Mouse (Mus musculus) heart, postnatal 0 days (tissue): ENCODE data around the gene Olfr1046. TPM values are rescaled to one million over a fixed set of nuclear protein-coding genes. Genes with fewer than 3 reads are reported as not detected.
"Not testable (repeated sequence)": the region's sequence is repeated elsewhere in the genome, so short reads cannot be mapped to it uniquely, and the experiment has no call there.

Source experiments
- ATAC-seq: fragments of 200-750 bp; cut with Nextera tagmentation; 2 replicates; pipeline ENCODE4 v1.8.0; 2017; ENCODE audit warnings: low read depth, moderate number of reproducible peaks, moderate library complexity; ENCODE audit not compliant: insufficient read depth
- DNase-seq: peaks from one replicate; pipeline ENCODE4 v3.0.0-alpha.2; 2016; ENCODE audit warnings: low spot score
- H3K27ac ChIP-seq: fragments of 300-500 bp; sonication (generic); 2 replicates; pipeline ENCODE4 v1.5.1; 2014; ENCODE audit warnings: low read depth, mild to moderate bottlenecking
- H3K27me3 ChIP-seq: fragments of 300-500 bp; sonication (generic); 2 replicates; pipeline ENCODE4 v1.6.1; 2014; ENCODE audit warnings: low read length, mixed read lengths; ENCODE audit not compliant: control insufficient read depth, insufficient read depth
- H3K36me3 ChIP-seq: fragments of 300-500 bp; sonication (generic); replicated peaks from 2 replicates; pipeline ENCODE4 v1.6.1; 2014; ENCODE audit warnings: low read length, mixed read lengths; ENCODE audit not compliant: control insufficient read depth, insufficient read depth
- H3K4me1 ChIP-seq: fragments of 300-500 bp; sonication (generic); 2 replicates; pipeline ENCODE4 v1.6.1; 2014; ENCODE audit warnings: antibody characterized with exemption; ENCODE audit not compliant: control insufficient read depth, insufficient read depth
- H3K4me2 ChIP-seq: fragments of 300-500 bp; sonication (generic); 2 replicates; pipeline ENCODE4 v1.6.1; 2014; ENCODE audit warnings: low read depth, mild to moderate bottlenecking, low read length, moderate library complexity
- H3K4me3 ChIP-seq: fragments of 300-500 bp; sonication (generic); 2 replicates; pipeline ENCODE4 v1.5.1; 2014; ENCODE audit warnings: low read depth, low read length
- H3K9ac ChIP-seq: fragments of 300-500 bp; sonication (generic); replicated peaks from 2 replicates; pipeline ENCODE4 v1.6.1; 2014; ENCODE audit warnings: low read depth, low read length, mixed read lengths
- H3K9me3 ChIP-seq: fragments of 300-500 bp; sonication (generic); replicated peaks from 2 replicates; pipeline ENCODE4 v1.6.1; 2016; ENCODE audit warnings: low read length; ENCODE audit not compliant: control insufficient read depth
- CTCF ChIP-seq: IDR thresholded peaks from 2 replicates; pipeline ENCODE4 v1.5.1; 2016; ENCODE audit warnings: antibody characterized with exemption, control low read depth, low read depth
- EP300 ChIP-seq: IDR thresholded peaks from 2 replicates; pipeline ENCODE4 v1.6.1; 2016; ENCODE audit warnings: antibody characterized with exemption, low read depth
- WGBS: fragments of 180-500 bp; shearing (Covaris S2); extraction: QIAGEN DNeasy Blood & Tissue Kit; methylation state at CpG from one replicate; pipeline ENCODE4 v1.1.7; 2014; 5-methylcytosine and 5-hydroxymethylcytosine counted together
- polyA plus RNA-seq: library from polyadenylated mRNA; unstranded; fragments of >200 nt; fragmentation: Nextera tagmentation; extraction: Ambion mirVana; gene quantifications from 2 replicates; pipeline ENCODE4 v1.2.1, GENCODE M21; 2015
- total RNA-seq: library from RNA; depleted of rRNA; stranded (reverse); fragments of >200 nt; gene quantifications from 2 replicates; pipeline ENCODE4 v1.2.3, GENCODE M21; 2014; ENCODE audit warnings: low replicate concordance; rRNA removed

Olfr1046 gene
- total and polyA plus RNA-seq, 2 experiments from 2014 or later: not detected

DNA sequence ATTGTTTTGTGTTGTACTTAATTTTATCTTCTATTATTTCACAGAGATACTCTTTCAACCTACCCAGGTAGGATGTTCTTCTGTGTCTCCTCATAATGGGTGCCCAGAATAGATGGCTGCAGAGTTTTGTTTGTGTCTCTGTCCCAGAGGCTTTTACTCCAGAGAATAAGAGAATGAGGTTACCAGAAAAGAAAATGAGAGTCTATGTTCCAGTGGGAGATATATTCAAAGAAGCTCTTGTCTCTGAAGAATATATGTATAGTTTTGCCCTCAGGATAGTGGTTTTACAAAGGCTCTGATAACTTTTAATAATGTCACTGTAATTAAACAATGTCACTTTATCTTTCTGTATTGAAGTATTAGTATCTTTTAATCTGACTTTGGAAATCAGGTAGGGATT is 33.5 kb downstream of the Olfr1046 start, which contains the start of gene Olfr52:
Gene Olfr52, minus strand, starts transcription at position 101 of the 400 bp plus-strand sequence.
- H3K9ac ChIP-seq: no peak within 1 kb of the TSS
- no peak for ATAC-seq

DNA sequence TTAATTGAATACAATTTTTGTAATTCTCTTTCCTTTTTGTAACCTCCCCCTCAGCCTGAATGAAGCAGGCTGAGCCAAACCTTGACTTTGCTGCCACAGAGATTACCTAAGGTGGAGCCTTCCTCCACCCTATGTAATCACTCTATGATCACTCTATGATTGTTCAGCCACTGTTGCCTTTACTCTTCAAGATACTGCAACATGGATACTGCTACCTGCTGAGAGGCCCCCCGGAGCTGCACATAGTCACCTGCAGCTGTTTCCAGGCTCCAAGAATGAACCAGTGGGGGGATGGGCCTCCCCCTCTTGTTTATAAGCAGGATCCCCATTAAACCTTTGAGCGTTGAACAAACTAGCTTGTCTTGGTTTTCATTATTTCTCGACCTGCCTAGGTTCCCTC is 39.2 kb downstream of the Olfr1046 start:
- H3K9ac ChIP-seq: no peak overlapping the region
- DNase-seq (no peak), ATAC-seq (no peak)
- no peak overlapping the region for H3K4me2 ChIP-seq
- H3K9me3 ChIP-seq: no peaks in the 10 kb centered on the region
- no peak overlapping the region for H3K4me3 ChIP-seq
- no peaks in the 10 kb centered on the region for H3K36me3 ChIP-seq
- no peaks in the 10 kb centered on the region for H3K27me3 ChIP-seq
- TF ChIP-seq EP300 (no peak), CTCF (no peak)
- no peaks in the 10 kb centered on the region for H3K4me1 ChIP-seq
- H3K27ac ChIP-seq: no peak overlapping the region
- 66% methylated on average over 3 of the region's 3 CpGs for WGBS

More for the DNA sequence above, 33.5 kb downstream of the Olfr1046 start, which contains the start of gene Olfr52:
- no peaks in the 10 kb centered on the region for H3K27me3 ChIP-seq
- no peak within 1 kb of the TSS for H3K4me2 ChIP-seq
- TF ChIP-seq CTCF: no peak
- no peak for TF ChIP-seq EP300
- H3K36me3 ChIP-seq: no peaks in the 10 kb centered on the region
- H3K4me3 ChIP-seq: no peak within 1 kb of the TSS
- no peak within 1 kb of the TSS for H3K27ac ChIP-seq
- DNase-seq: no peak
- H3K4me1 ChIP-seq: no peaks in the 10 kb centered on the region
- H3K9me3 ChIP-seq: no peaks in the 10 kb centered on the region

DNA sequence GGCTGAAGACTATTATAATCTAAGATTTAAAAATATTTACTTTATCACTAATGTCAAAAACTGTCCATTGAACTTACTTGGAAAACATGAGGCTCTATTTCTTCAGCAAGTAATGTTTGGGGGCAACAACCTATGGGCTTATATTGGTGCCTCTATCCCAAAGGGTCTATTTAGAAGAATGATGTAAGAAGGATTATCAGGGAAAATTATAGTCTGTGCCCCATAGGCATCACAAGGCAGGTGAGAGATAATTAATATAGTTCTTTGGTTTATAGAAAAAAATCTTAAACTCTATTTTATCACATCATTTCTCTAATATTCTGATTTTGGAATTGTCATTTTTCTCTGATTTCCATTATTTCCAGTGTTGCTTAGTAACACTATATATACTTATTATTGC is 41.4 kb downstream of the Olfr1046 start, which contains the start of gene Olfr1044:
Gene Olfr1044, minus strand, starts transcription at position 101 of the 400 bp plus-strand sequence.
- TF ChIP-seq EP300 (no peak), CTCF (no peak)
- Histone ChIP-seq H3K4me3 (no peak within 1 kb of the TSS), H3K4me1 (no peaks in the 10 kb centered on the region), H3K27me3 (no peaks in the 10 kb centered on the region), H3K36me3 (no peaks in the 10 kb centered on the region), H3K4me2 (no peak within 1 kb of the TSS), H3K9me3 (no peaks in the 10 kb centered on the region), H3K9ac (no peak within 1 kb of the TSS), H3K27ac (no peak within 1 kb of the TSS)
- no peak for DNase-seq
- ATAC-seq: no peak

DNA sequence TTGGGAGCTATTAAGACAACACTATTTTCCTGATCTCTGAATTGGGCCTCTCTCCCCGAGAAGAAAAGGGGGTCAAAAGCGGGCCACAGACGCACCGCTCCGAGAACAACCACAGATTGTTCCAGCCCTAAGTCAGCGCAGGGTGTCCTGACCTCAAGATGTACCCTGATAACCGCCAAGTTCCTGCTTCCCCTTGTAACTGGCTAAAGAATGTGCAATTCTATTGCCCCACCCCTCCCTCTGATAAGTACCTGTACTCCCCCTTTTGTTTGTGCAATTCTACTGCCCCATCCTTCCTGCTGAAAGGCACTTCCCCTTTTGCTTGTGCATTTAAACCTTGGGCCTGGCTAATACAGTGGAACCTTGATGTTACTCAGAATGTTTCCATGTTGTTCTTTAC is 43.7 kb downstream of the Olfr1046 start:
- H3K36me3 ChIP-seq, H3K27me3 ChIP-seq, ATAC-seq, H3K4me2 ChIP-seq, H3K9ac ChIP-seq, H3K4me3 ChIP-seq, DNase-seq, H3K27ac ChIP-seq, H3K4me1 ChIP-seq, H3K9me3 ChIP-seq: not testable (repeated sequence)
- 68% methylated on average over 7 of the region's 7 CpGs for WGBS

DNA sequence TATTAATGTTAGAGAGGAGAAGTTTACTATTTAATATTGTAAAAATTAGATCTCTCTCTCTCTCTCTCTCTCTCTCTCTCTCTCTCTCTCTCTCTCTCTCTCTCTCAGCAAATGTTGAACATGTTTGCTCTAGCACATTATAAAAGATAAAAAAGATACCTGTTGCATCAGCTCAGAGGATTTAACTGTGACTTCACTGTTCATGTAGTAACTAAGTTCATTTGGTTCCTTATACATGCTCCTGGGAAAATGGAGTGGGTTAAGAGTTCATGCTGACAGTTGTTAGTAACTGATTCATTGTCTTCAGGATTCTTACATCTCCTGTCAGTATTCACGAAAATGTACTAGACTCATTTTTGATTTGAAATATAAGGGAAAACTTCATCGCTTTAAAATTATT is 51.7 kb downstream of the Olfr1046 start, which contains the start of gene Olfr1043:
Gene Olfr1043, minus strand, starts transcription at position 101 of the 400 bp plus-strand sequence.
- Histone ChIP-seq H3K27ac (no peak within 1 kb of the TSS), H3K27me3 (no peaks in the 10 kb centered on the region), H3K9me3 (no peaks in the 10 kb centered on the region), H3K4me1 (no peaks in the 10 kb centered on the region), H3K4me2 (no peak within 1 kb of the TSS), H3K9ac (no peak within 1 kb of the TSS), H3K36me3 (no peaks in the 10 kb centered on the region), H3K4me3 (no peak within 1 kb of the TSS)
- DNase-seq (no peak), ATAC-seq (no peak)
- TF ChIP-seq EP300: no peak
- TF ChIP-seq CTCF: no peak
- 73% methylated on average over 2 of the region's 2 CpGs for WGBS

Other genes with a start within 250 kb of the Olfr1046 start
- gene Olfr1029, start 245.4 kb downstream of the Olfr1046 start, total RNA-seq: not detected in 2 replicates
- not detected in 2 replicates for gene Olfr1029, start 245.4 kb downstream of the Olfr1046 start, polyA plus RNA-seq
- not detected in 2 replicates for gene Olfr1030, start 240.0 kb downstream of the Olfr1046 start, total RNA-seq
- gene Olfr1030, start 240.0 kb downstream of the Olfr1046 start, polyA plus RNA-seq: not detected in 2 replicates
- gene Olfr1031, start 229.0 kb downstream of the Olfr1046 start, total RNA-seq: not detected in 2 replicates
- gene Olfr1031, start 229.0 kb downstream of the Olfr1046 start, polyA plus RNA-seq: not detected in 2 replicates
- gene Olfr1032, start 213.8 kb downstream of the Olfr1046 start, total RNA-seq: not detected in 2 replicates
- gene Olfr1032, start 213.8 kb downstream of the Olfr1046 start, polyA plus RNA-seq: not detected in 2 replicates
- 0.31 and 4.0 TPM in 2 replicates for gene Olfr1033, start 198.7 kb downstream of the Olfr1046 start, total RNA-seq
- gene Olfr1033, start 198.7 kb downstream of the Olfr1046 start, polyA plus RNA-seq: 4.0 and 5.4 TPM in 2 replicates
- gene Olfr1034, start 173.5 kb downstream of the Olfr1046 start, total RNA-seq: 0.35 TPM in 1 of 2 replicates, not detected in the other
- gene Olfr1034, start 173.5 kb downstream of the Olfr1046 start, polyA plus RNA-seq: 0.04 and 0.05 TPM in 2 replicates
- not detected in 2 replicates for gene Olfr1036, start 145.3 kb downstream of the Olfr1046 start, total RNA-seq
- gene Olfr1036, start 145.3 kb downstream of the Olfr1046 start, polyA plus RNA-seq: not detected in 2 replicates
- gene Olfr1037, start 131.9 kb downstream of the Olfr1046 start, total RNA-seq: not detected in 2 replicates
- gene Olfr1037, start 131.9 kb downstream of the Olfr1046 start, polyA plus RNA-seq: not detected in 2 replicates
- gene Olfr1039, start 83.4 kb downstream of the Olfr1046 start, total RNA-seq: not detected in 2 replicates
- not detected in 2 replicates for gene Olfr1039, start 83.4 kb downstream of the Olfr1046 start, polyA plus RNA-seq
- gene Olfr1040, start 72.6 kb downstream of the Olfr1046 start, total RNA-seq: not detected in 2 replicates
- not detected in 2 replicates for gene Olfr1040, start 72.6 kb downstream of the Olfr1046 start, polyA plus RNA-seq
- gene Olfr1042, start 57.5 kb downstream of the Olfr1046 start, total RNA-seq: not detected in 2 replicates
- not detected in 2 replicates for gene Olfr1042, start 57.5 kb downstream of the Olfr1046 start, polyA plus RNA-seq
- not detected in 2 replicates for gene Olfr1043, start 51.8 kb downstream of the Olfr1046 start, total RNA-seq
- not detected in 2 replicates for gene Olfr1043, start 51.8 kb downstream of the Olfr1046 start, polyA plus RNA-seq
- gene Olfr1044, start 41.5 kb downstream of the Olfr1046 start, total RNA-seq: not detected in 2 replicates
- not detected in 2 replicates for gene Olfr1044, start 41.5 kb downstream of the Olfr1046 start, polyA plus RNA-seq
- gene Olfr52, start 33.6 kb downstream of the Olfr1046 start, total RNA-seq: not detected in 2 replicates
- not detected in 2 replicates for gene Olfr52, start 33.6 kb downstream of the Olfr1046 start, polyA plus RNA-seq
- gene Olfr1045, start 16.3 kb downstream of the Olfr1046 start, total RNA-seq: not detected in 2 replicates
- gene Olfr1045, start 16.3 kb downstream of the Olfr1046 start, polyA plus RNA-seq: not detected in 2 replicates
- not detected in 2 replicates for gene Olfr1047, start 12.1 kb upstream of the Olfr1046 start, total RNA-seq
- not detected in 2 replicates for gene Olfr1047, start 12.1 kb upstream of the Olfr1046 start, polyA plus RNA-seq
- not detected in 2 replicates for gene Olfr1048, start 21.0 kb upstream of the Olfr1046 start, total RNA-seq
- not detected in 2 replicates for gene Olfr1048, start 21.0 kb upstream of the Olfr1046 start, polyA plus RNA-seq
- gene Olfr1049, start 39.0 kb upstream of the Olfr1046 start, total RNA-seq: not detected in 2 replicates
- gene Olfr1049, start 39.0 kb upstream of the Olfr1046 start, polyA plus RNA-seq: not detected in 2 replicates
- gene Olfr1051, start 59.8 kb upstream of the Olfr1046 start, total RNA-seq: not detected in 2 replicates
- not detected in 2 replicates for gene Olfr1051, start 59.8 kb upstream of the Olfr1046 start, polyA plus RNA-seq
- gene Olfr1052, start 73.1 kb upstream of the Olfr1046 start, total RNA-seq: not detected in 2 replicates
- gene Olfr1052, start 73.1 kb upstream of the Olfr1046 start, polyA plus RNA-seq: not detected in 2 replicates
- gene Olfr1053, start 96.0 kb upstream of the Olfr1046 start, total RNA-seq: not detected in 2 replicates
- gene Olfr1053, start 96.0 kb upstream of the Olfr1046 start, polyA plus RNA-seq: not detected in 2 replicates
- gene Olfr1054, start 116.1 kb upstream of the Olfr1046 start, total RNA-seq: not detected in 2 replicates
- gene Olfr1054, start 116.1 kb upstream of the Olfr1046 start, polyA plus RNA-seq: not detected in 2 replicates
- not detected in 2 replicates for gene Olfr1055, start 131.0 kb upstream of the Olfr1046 start, total RNA-seq
- gene Olfr1055, start 131.0 kb upstream of the Olfr1046 start, polyA plus RNA-seq: not detected in 2 replicates
- gene Olfr1056, start 143.2 kb upstream of the Olfr1046 start, total RNA-seq: not detected in 2 replicates
- not detected in 2 replicates for gene Olfr1056, start 143.2 kb upstream of the Olfr1046 start, polyA plus RNA-seq
- not detected in 2 replicates for gene Olfr1057, start 159.1 kb upstream of the Olfr1046 start, total RNA-seq
- gene Olfr1057, start 159.1 kb upstream of the Olfr1046 start, polyA plus RNA-seq: not detected in 2 replicates
- gene Olfr1058, start 169.2 kb upstream of the Olfr1046 start, total RNA-seq: not detected in 2 replicates
- not detected in 2 replicates for gene Olfr1058, start 169.2 kb upstream of the Olfr1046 start, polyA plus RNA-seq
- gene Olfr1061, start 194.7 kb upstream of the Olfr1046 start, total RNA-seq: not detected in 2 replicates
- gene Olfr1061, start 194.7 kb upstream of the Olfr1046 start, polyA plus RNA-seq: not detected in 2 replicates
- not detected in 2 replicates for gene Olfr1062, start 207.4 kb upstream of the Olfr1046 start, total RNA-seq
- gene Olfr1062, start 207.4 kb upstream of the Olfr1046 start, polyA plus RNA-seq: not detected in 2 replicates
- gene Olfr1065, start 231.3 kb upstream of the Olfr1046 start, total RNA-seq: not detected in 2 replicates
- not detected in 2 replicates for gene Olfr1065, start 231.3 kb upstream of the Olfr1046 start, polyA plus RNA-seq
- gene Olfr1066, start 237.0 kb upstream of the Olfr1046 start, total RNA-seq: not detected in 2 replicates
- not detected in 2 replicates for gene Olfr1066, start 237.0 kb upstream of the Olfr1046 start, polyA plus RNA-seq